Mouse (Mus musculus) forebrain, embryonic 16.5 days (tissue): ENCODE results near the gene Snrpd2. TPM values are rescaled to one million over a fixed set of nuclear protein-coding genes. Genes with fewer than 3 reads are reported as not detected.
"Not testable (repeated sequence)": the region's sequence is repeated elsewhere in the genome, so short reads cannot be mapped to it uniquely, and the experiment has no call there.

ENCODE experiments used
- ATAC-seq: fragments of 200-750 bp; cut with Nextera tagmentation; 2 replicates; pipeline ENCODE4 v1.8.0; 2017; ENCODE audit warnings: mild to moderate bottlenecking, moderate library complexity
- H3K27ac ChIP-seq: fragments of 300-500 bp; sonication (generic); 2 replicates; pipeline ENCODE4 v1.5.1; 2014; ENCODE audit warnings: low read length, control low read depth
- H3K27me3 ChIP-seq: fragments of 300-500 bp; sonication (generic); replicated peaks from 2 replicates; pipeline ENCODE4 v1.6.1; 2014; ENCODE audit warnings: low read length; ENCODE audit not compliant: control insufficient read depth, insufficient read depth
- H3K36me3 ChIP-seq: fragments of 300-500 bp; sonication (generic); 2 replicates; pipeline ENCODE4 v1.6.1; 2014; ENCODE audit not compliant: control insufficient read depth, insufficient read depth
- H3K4me1 ChIP-seq: fragments of 300-500 bp; sonication (generic); replicated peaks from 2 replicates; pipeline ENCODE4 v1.6.1; 2014; ENCODE audit warnings: low read length; ENCODE audit not compliant: control insufficient read depth, insufficient read depth
- H3K4me2 ChIP-seq: fragments of 300-500 bp; sonication (generic); 2 replicates; pipeline ENCODE4 v1.6.1; 2014; ENCODE audit warnings: mild to moderate bottlenecking, low read length, control low read depth
- H3K4me3 ChIP-seq: fragments of 300-500 bp; sonication (generic); replicated peaks from 2 replicates; pipeline ENCODE4 v1.5.1; 2014; ENCODE audit warnings: mild to moderate bottlenecking, low read length, control low read depth
- H3K9ac ChIP-seq: fragments of 300-500 bp; sonication (generic); replicated peaks from 2 replicates; pipeline ENCODE4 v1.6.1; 2014; ENCODE audit warnings: low read depth, low read length, control low read depth
- H3K9me3 ChIP-seq: fragments of 300-500 bp; sonication (generic); 2 replicates; pipeline ENCODE4 v1.6.1; 2016; ENCODE audit warnings: low read length; ENCODE audit not compliant: control insufficient read depth
- WGBS: fragments of 180-500 bp; shearing (Covaris S2); extraction: QIAGEN DNeasy Blood & Tissue Kit; methylation state at CpG from one replicate; pipeline ENCODE4 v1.1.7; 2014; 5-methylcytosine and 5-hydroxymethylcytosine counted together
- polyA plus RNA-seq: library from polyadenylated mRNA; unstranded; fragments of >200 nt; fragmentation: Nextera tagmentation; extraction: Ambion mirVana; gene quantifications from 2 replicates; pipeline ENCODE4 v1.2.1, GENCODE M21; 2015

Gene Snrpd2
- polyA plus RNA-seq, 1 experiment from 2014 or later = 118 TPM

- Histone ChIP-seq H3K9ac (no peak overlapping the region), H3K27ac (no peak overlapping the region), H3K9me3 (no peaks in the 10 kb centered on the region), H3K4me2 (no peak overlapping the region), H3K27me3 (no peaks in the 10 kb centered on the region), H3K4me1 (peaks cover 16% of the 10 kb centered on the region), H3K4me3 (no peak overlapping the region), H3K36me3 (0 out of 2 replicates have a peak, but pooled peaks cover 3% of the 10 kb centered on the region)
- 90% methylated on average over 10 of the region's 10 CpGs for WGBS
- no peak for ATAC-seq
These were observed 2.7 kb upstream of the Snrpd2 start for GRCm38 (mm10) chr7:19146793-19147192.

GRCm38 (mm10) chr7:19147497-19148045 is 2.0 kb upstream of the Snrpd2 start:
- Histone ChIP-seq H3K9ac (no peak overlapping the region), H3K9me3 (no peaks in the 10 kb centered on the region), H3K4me3 (no peak overlapping the region), H3K27me3 (no peaks in the 10 kb centered on the region), H3K4me1 (peaks cover 16% of the 10 kb centered on the region), H3K27ac (no peak overlapping the region), H3K36me3 (peaks cover 3% of the 10 kb centered on the region; the same call in 1 of the 2 replicates), H3K4me2 (no peak overlapping the region)
- ATAC-seq = no peak
- 65% methylated on average over 6 of the region's 6 CpGs for whole genome bisulfite sequencing

- peak overlapping the region; percentile 82 for H3K27ac ChIP-seq
- ATAC-seq = no peak
- H3K4me2 ChIP-seq = peak overlapping the region; percentile 91
- H3K4me1 ChIP-seq = peaks cover 16% of the 10 kb centered on the region
- peaks cover 4% of the 10 kb centered on the region for H3K36me3 ChIP-seq
- WGBS = 17% methylated on average over 20 of the region's 20 CpGs
- peak overlapping the region; percentile 40 for H3K9ac ChIP-seq
- no peaks in the 10 kb centered on the region for H3K27me3 ChIP-seq
- peak overlapping the region; percentile 72 for H3K4me3 ChIP-seq
- H3K9me3 ChIP-seq = no peaks in the 10 kb centered on the region
These were observed 1.2 kb upstream of the Snrpd2 start for GRCm38 (mm10) chr7:19148180-19148874.

DNA sequence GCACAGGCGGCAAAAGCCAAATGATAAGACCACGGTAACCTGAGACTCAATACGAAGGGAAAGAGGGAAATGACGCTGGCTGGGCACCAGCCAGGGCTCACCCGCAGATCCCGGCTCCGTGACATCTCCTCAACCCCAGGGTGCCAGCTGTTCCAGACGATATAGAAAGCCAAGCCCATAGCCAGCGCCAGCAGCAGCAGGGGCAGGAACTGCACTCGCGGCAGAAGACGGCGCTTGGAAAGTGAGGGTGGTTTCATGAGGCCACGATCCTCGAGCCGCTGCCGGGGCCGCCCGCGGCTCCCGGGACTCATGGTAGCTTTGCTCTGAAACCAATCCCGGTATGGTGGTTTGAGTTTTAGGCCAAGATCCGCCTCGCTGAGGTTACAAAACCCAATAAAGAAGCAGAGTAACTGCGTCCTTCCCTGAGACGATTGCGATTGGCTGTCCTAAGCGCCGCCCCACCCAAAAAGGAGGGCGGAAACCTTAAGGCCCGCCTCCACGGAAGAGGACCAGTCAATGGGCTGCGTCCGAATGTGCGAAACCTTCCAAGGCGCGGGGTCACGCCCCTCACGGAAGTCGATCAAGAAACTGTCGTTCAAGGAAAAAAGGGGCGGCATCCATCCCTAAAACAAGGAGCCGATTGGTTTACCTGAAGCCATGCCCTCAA is 514 bp upstream of the Snrpd2 start, which contains the start of gene Qpctl:
Gene Qpctl (minus strand): TSS at position 417 of the 667 bp plus-strand sequence.
- H3K4me1 ChIP-seq = peaks cover 16% of the 10 kb centered on the region
- H3K4me2 ChIP-seq = peak within 1 kb of the TSS; percentile 91
- H3K36me3 ChIP-seq = peaks cover 11% of the 10 kb centered on the region
- H3K9ac ChIP-seq = peak within 1 kb of the TSS; percentile 54
- WGBS = 0% methylated on average over 43 of the region's 43 CpGs
- no peaks in the 10 kb centered on the region for H3K27me3 ChIP-seq
- H3K27ac ChIP-seq = peak within 1 kb of the TSS; percentile 94
- peak; percentile 97 for ATAC-seq
- peak within 1 kb of the TSS; percentile 72 for H3K4me3 ChIP-seq
- no peaks in the 10 kb centered on the region for H3K9me3 ChIP-seq

DNA sequence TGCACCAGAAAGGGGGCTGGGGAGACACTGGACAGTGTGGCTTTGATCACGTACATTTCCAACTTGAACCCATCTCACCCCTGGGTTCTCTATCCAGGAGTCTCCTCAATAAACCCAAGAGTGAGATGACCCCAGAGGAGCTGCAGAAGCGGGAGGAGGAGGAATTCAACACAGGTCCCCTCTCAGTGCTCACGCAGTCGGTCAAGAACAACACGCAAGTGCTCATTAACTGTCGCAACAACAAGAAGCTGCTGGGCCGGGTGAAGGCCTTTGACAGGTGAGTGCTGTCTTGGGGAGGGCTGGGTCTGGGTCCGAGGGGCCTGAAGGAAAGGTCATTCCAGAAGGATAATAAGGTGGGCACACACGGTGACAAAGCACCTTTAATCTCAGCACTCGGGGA is 1.6 kb downstream of the Snrpd2 start:
- peaks cover 16% of the 10 kb centered on the region for H3K4me1 ChIP-seq
- not testable (repeated sequence) for H3K9ac ChIP-seq, H3K4me2 ChIP-seq, H3K27me3 ChIP-seq, H3K27ac ChIP-seq, H3K9me3 ChIP-seq, H3K4me3 ChIP-seq, ATAC-seq
- H3K36me3 ChIP-seq = peaks cover 12% of the 10 kb centered on the region
- 89% methylated on average over 10 of the region's 10 CpGs for WGBS

- peaks cover 12% of the 10 kb centered on the region for H3K36me3 ChIP-seq
- H3K27ac ChIP-seq = no peak overlapping the region
- H3K4me2 ChIP-seq = no peak overlapping the region
- H3K4me3 ChIP-seq = no peak overlapping the region
- WGBS = 70% methylated on average over 8 of the region's 8 CpGs
- peaks cover 33% of the 10 kb centered on the region for H3K4me1 ChIP-seq
- no peak for ATAC-seq
- H3K9me3 ChIP-seq = no peaks in the 10 kb centered on the region
- no peak overlapping the region for H3K9ac ChIP-seq
- peaks cover 3% of the 10 kb centered on the region; the same call in 1 of the 2 replicates for H3K27me3 ChIP-seq
These were observed 5.3 kb downstream of the Snrpd2 start for GRCm38 (mm10) chr7:19154796-19155195.

DNA sequence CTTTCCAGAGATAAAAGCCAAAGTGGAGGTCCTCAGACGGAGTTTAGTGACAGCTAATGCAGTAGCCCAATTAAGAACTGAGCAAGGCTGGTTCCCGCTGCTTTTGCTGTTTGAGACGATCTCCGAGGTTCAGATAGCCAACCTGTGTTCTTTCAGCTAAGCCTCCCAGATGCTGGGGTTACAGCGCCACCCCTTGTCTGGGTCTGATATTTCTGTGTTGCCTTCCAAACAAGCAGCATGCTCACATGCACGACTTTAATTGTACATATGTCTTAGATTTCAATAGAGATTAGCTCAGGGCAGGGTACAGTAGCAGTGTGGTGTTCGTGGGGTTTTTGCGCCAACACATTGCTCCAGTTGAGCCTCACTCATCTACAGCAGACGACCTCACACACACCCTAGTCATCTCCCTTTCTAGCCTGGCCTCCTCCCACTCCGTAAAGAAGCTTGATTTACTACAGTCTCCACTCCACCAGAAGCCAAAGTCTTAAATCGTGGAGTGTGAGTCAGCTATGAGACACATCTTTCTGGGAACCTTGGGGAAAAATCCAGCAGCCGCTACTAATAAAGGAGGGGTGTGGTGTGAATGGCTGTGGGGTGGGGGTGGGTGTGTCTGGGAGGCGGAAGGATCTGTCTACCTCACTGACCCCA is 6.4 kb downstream of the Snrpd2 start:
- no peak for ATAC-seq
- WGBS = 56% methylated on average over 13 of the region's 13 CpGs
- Histone ChIP-seq H3K27me3 (peaks cover 4% of the 10 kb centered on the region; the same call in 1 of the 2 replicates), H3K4me1 (peaks cover 31% of the 10 kb centered on the region), H3K9me3 (no peaks in the 10 kb centered on the region), H3K9ac (no peak overlapping the region), H3K27ac (no peak overlapping the region; the same call in 1 of the 2 replicates), H3K36me3 (peaks cover 12% of the 10 kb centered on the region), H3K4me2 (no peak overlapping the region), H3K4me3 (no peak overlapping the region)

DNA sequence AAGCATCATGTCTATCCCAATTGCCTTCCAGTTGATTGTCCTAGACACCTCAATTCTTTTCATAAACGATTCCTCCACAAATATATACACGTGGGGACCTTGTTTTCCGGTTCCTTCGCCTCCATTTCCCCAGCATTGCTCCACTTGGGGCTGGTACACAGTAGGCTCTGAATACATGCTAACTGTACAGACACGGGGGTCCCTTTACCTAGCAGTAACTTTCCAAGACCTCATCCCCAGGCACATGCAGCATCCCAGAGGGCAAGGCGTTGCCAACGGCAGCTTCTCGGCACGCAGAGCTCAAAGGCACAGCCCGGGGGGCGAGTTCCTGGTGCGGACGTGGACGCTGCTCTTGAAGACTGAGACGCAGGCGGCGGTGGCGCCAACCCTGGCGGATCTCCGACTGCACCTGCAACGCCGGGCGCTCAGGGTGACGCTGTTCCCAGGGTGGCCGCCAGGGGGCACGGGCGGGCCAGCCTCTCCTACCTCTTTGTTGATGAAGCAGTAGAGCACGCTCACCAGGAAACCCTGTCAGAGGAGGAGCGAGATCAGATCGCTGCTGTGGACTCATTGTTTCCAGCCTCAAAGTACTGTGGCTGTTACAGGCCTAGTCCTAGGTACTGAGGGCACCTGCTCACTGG is 7.8 kb downstream of the Snrpd2 start:
- H3K4me3 ChIP-seq = peak overlapping the region; percentile 21
- peak; percentile 83 for ATAC-seq

More for the DNA sequence above, 7.8 kb downstream of the Snrpd2 start:
- WGBS = 4% methylated on average over 30 of the region's 30 CpGs
- peak overlapping the region; percentile 55 for H3K4me2 ChIP-seq
- H3K27ac ChIP-seq = peak overlapping the region; percentile 90
- H3K27me3 ChIP-seq = peaks cover 4% of the 10 kb centered on the region; the same call in 1 of the 2 replicates
- peaks cover 12% of the 10 kb centered on the region for H3K36me3 ChIP-seq
- H3K9ac ChIP-seq = peak overlapping the region; percentile 48
- H3K9me3 ChIP-seq = no peaks in the 10 kb centered on the region
- peaks cover 31% of the 10 kb centered on the region for H3K4me1 ChIP-seq
